Mouse (Mus musculus) brown adipose tissue, adult 24 weeks (tissue): ENCODE measurements around the gene Zdhhc8. TPM values are rescaled to one million over a fixed set of nuclear protein-coding genes. Genes with fewer than 3 reads are reported as not detected.

Experiments
- H3K27ac ChIP-seq: fragments of 200-500 bp; replicated peaks from 2 replicates; pipeline ENCODE4 v1.5.1; 2012; ENCODE audit warnings: low read depth, mild to moderate bottlenecking, low read length
- H3K4me1 ChIP-seq: fragments of 200-500 bp; 2 replicates; pipeline ENCODE4 v1.6.1; 2012; ENCODE audit warnings: low read length, mixed read lengths; ENCODE audit not compliant: control insufficient read depth, insufficient read depth, insufficient read length
- H3K4me3 ChIP-seq: fragments of 200-500 bp; 2 replicates; pipeline ENCODE4 v1.5.1; 2012; ENCODE audit warnings: low read depth, mild to moderate bottlenecking, low read length, moderate library complexity; ENCODE audit not compliant: insufficient read depth
- polyA plus RNA-seq: library from polyadenylated mRNA; stranded (reverse); fragments of >200 nt; gene quantifications from 2 replicates; pipeline ENCODE4 v1.2.4, GENCODE M21; 2012; ENCODE audit not compliant: missing spikeins, insufficient read depth, insufficient read length

Zdhhc8 gene
- 4.9 and 5.1 TPM in 2 replicates for polyA plus RNA-seq

DNA sequence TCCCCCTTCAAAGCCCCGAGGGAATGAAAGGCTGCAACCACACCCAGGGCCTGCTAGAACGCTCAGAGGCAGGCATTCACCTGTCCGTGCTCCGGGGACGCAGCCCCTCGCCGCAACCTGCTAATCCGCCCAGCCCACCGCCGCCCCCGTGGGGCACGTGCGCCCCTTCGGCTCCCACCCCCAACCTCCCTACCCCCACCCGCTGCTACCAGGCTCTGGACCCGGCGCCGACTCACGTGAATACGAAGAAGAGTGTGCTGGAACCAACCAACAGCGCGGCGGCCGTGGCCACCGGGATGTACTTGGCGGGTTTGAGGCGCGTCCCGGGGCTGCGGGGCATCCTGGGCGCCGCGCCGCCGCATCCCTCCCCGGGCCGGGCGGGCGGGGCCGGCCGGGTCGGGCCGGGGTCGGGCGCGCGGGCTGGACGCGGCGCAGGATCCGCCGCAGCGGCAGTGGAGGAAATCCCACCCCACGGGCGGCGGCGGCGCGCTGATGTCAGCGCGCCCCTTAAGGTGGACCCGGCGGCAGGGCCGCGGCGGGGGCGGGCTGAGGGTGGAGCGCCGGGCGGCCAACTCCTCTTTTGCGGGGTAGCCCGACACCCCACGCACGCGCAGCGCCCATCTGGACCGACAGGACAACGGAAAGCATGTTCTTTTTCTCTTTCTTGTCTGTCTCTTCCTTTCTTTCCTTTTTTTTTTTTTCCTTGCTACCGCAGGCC lies at the start of gene Zdhhc8:
Zdhhc8 (minus strand) TSS at position 466 of the 718 bp plus-strand sequence.
- peak within 1 kb of the TSS; percentile 78 for H3K27ac ChIP-seq
- peaks cover 24% of the 10 kb centered on the region for H3K4me1 ChIP-seq
- peak within 1 kb of the TSS; percentile 78 for H3K4me3 ChIP-seq

DNA sequence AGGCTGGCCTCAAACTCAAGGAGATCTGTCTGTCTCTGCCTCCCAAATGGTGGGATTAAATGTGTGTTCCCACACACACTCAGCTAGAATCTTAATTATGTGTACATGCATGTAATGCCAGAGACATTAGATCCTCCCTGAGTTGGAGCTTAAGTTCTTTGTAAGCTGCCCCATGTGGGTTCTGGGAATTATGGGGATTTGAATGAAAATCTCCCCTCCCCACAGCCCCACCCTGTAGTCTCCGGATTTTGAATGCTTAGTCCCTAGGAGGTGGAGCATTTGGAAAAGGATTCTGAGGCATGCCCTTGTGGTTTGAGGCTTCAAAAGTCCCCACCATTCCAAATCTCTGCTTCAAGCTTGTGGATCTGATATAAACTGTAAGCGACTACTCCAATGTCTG lies 40.2 kb upstream of the Zdhhc8 start:
- Histone ChIP-seq H3K4me1 (no peaks in the 10 kb centered on the region), H3K4me3 (no peak overlapping the region), H3K27ac (no peak overlapping the region)

DNA sequence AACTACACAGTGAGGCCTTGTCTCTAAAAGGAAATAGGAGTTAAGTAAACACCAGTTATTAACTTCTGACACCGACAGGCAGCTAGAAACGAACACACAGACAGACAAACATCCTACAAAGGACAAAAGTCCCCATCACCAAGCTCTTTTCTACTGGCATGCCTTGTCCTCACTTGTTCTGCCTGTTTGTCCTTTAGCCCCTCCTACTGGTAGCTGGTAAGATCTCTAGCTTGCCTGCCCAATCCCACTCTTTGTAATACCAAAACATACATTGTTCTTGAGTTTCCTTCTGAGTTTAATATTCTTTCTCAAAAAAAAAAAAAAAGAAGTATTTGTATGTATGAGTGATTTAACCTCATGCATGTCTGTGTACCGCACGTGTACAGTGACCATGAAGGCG lies 33.2 kb upstream of the Zdhhc8 start:
- H3K4me1 ChIP-seq: no peaks in the 10 kb centered on the region
- H3K4me3 ChIP-seq: no peak overlapping the region
- no peak overlapping the region for H3K27ac ChIP-seq

DNA sequence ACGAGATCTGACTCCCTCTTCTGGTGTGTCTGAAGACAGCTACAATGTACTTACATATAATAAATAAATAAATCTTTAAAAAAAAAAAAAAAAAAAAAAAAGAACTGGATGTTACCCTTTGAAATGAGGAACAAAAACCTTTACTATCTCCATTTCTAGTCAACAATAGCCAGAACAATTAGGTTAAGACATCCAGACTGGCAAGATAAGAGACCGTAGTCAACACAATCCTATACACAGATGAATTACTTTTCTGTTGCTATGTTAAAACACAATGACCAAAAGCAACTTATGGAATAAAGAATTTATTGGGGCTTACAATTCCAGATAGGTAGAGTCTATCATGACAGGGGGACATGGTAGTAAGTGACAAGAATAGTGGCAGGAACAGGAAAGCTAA lies 30.1 kb upstream of the Zdhhc8 start:
- H3K4me1 ChIP-seq: no peaks in the 10 kb centered on the region
- no peak overlapping the region for H3K27ac ChIP-seq
- H3K4me3 ChIP-seq: no peak overlapping the region

DNA sequence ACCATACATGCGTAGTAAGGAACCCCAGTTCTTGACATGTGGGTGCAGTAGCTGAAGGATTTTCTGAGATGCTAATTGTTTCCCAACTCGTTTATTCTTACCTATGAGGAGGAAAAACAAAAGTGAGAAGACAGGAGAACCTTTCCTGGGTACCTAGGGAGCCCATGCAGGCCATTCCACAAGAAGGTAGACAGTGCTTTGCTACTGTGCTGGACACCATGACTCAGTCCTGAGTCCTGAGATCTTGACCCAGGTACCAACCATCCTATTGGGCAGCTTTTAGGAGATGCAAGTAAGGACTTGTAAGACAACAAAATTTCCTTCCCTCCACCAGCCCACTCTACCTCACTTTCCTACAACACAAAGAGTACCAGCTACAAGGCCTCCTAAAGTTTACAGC lies 23.3 kb upstream of the Zdhhc8 start, which contains the start of gene Gm49776:
Gm49776 (minus strand) TSS at position 101 of the 400 bp plus-strand sequence.
- no peaks in the 10 kb centered on the region for H3K4me1 ChIP-seq

GRCm38 (mm10) chr16:18253866-18254265 lies 18.9 kb upstream of the Zdhhc8 start:
- H3K4me1 ChIP-seq: peaks cover 5% of the 10 kb centered on the region
- no peak overlapping the region for H3K27ac ChIP-seq
- H3K4me3 ChIP-seq: no peak overlapping the region

More for the DNA sequence above, 23.3 kb upstream of the Zdhhc8 start, which contains the start of gene Gm49776:
- Histone ChIP-seq H3K27ac (no peak within 1 kb of the TSS), H3K4me3 (no peak within 1 kb of the TSS)

GRCm38 (mm10) chr16:18252736-18253135 lies 17.8 kb upstream of the Zdhhc8 start:
- Histone ChIP-seq H3K27ac (no peak overlapping the region), H3K4me3 (no peak overlapping the region), H3K4me1 (peaks cover 5% of the 10 kb centered on the region)

DNA sequence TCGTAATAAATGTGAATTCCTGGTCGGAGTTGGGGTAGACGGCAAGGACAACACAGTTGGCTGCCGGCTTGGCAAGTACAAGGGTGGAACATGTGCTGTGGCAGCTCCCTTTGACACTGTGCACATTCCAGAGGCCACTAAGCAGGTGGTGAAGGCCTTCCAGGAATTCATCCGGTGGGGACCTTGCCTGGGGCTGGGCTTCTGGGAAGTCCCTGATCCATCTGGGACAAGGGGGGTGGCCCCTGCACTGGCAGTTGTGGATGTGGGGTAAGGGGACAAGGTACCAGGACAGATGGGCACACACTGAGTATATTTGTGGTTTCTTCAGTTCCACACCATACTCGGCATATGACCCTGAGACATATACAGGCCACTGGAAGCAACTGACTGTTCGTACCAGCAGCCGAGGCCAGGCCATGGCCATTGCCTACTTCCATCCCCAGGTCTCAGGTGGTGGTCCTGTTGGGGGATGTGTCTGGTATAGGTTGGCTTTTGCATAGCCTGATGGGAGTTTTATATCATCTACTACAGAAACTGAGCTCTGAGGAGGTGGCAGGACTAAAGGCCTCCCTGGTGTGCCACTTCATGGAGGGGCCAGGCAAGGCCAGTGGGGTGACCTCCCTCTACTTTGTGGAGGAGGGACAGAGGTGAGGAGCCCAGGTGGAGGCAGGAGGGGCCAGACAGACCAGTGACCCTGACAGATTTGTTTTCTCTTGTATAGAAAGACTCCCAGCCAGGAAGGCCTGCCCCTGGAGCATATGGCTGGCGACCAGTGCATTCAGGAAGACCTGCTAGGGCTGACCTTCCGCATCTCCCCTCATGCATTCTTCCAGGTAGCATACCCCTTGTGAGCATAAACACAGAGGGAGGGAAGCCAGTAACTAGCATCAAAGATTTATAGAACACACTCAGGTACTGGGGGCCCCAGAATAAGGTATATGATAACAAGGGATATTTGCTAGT lies 16.2 kb upstream of the Zdhhc8 start:
- H3K4me1 ChIP-seq: peaks cover 7% of the 10 kb centered on the region
- H3K27ac ChIP-seq: no peak overlapping the region
- H3K4me3 ChIP-seq: no peak overlapping the region

DNA sequence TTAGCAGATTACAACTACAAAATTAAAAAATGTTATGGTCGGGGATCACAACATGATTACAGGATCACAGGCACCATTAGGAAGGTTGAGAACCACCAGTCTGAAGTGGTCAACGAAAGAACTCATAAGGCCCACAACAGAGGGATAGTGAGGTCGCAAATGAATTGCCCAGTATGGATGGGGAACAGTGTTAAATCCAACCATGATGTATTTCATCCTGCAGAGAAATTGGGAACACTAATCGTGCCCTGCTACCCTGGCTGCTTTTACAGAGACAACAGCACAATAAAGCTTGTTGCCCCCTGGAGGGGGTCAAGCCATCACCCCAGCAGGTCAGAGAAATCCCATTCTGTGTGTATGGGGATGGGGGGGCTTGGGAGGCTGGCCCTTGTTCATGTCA lies 15.3 kb upstream of the Zdhhc8 start:
- H3K27ac ChIP-seq: no peak overlapping the region
- no peak overlapping the region for H3K4me3 ChIP-seq
- H3K4me1 ChIP-seq: peaks cover 7% of the 10 kb centered on the region

GRCm38 (mm10) chr16:18249364-18249967 lies 14.5 kb upstream of the Zdhhc8 start:
- Histone ChIP-seq H3K4me3 (peak overlapping the region; percentile 98), H3K4me1 (peaks cover 7% of the 10 kb centered on the region), H3K27ac (peak overlapping the region; percentile 93)

DNA sequence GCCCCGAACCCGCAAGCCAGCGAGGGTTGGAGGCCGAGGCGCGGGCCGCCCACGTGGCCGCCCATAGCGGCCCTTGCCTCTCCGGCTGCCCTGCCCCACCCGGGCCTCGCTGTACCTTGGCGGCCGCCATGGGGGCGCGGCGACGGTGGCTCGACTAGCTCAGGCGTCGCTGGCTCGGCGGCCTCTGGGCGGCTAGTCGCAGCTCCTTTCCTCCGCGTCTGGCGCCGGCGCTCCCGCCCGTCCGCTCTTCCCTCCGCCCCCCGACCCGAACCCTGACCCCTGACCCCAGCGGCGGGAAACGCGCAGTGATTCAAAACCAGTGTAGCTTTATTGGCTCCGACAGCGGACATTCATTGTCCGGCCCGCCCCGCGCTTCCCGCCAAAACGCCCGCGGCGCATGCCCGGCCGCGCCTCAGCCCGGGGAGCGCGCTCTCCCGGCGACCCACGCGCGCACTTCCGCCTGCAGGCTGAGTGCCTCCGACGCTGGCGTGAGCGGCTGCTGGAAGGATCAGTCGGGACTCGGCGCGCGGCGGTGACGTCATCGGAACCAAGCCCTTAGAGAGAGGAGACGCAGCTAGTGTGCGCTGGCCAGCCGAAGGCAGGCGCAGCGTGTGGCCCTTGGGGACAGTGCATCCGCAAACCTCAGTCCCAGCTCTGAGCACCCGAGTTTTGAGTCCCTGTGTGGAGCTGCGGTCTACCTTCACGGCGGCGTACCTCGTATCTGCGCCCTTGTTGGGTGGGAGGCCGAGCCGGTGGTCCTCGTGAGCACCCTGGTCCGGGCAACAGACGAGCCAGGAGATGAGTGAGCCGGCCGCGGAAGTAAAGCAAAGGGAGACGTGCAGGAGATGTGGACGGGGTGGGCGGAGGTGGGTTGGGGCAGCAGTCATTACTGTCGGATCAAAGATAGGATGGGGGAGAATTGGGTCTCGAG lies 13.8 kb upstream of the Zdhhc8 start, which contains the start of the genes Trmt2a and Ranbp1:
Trmt2a (plus strand) TSS at position 247 of the 931 bp plus-strand sequence.
Ranbp1 (minus strand) TSS at position 300 of the 931 bp plus-strand sequence.
- Histone ChIP-seq H3K4me1 (peaks cover 7% of the 10 kb centered on the region), H3K27ac (peak within 1 kb of the TSS; percentile 93)

GRCm38 (mm10) chr16:18247521-18248399 lies 12.8 kb upstream of the Zdhhc8 start:
- H3K4me3 ChIP-seq: peak overlapping the region; percentile 82

More for the DNA sequence above, 13.8 kb upstream of the Zdhhc8 start, which contains the start of the genes Trmt2a and Ranbp1:
- H3K4me3 ChIP-seq: peak within 1 kb of the TSS; percentile 98

GRCm38 (mm10) chr16:18241581-18241980 lies 6.6 kb upstream of the Zdhhc8 start:
- no peak overlapping the region for H3K27ac ChIP-seq
- H3K4me3 ChIP-seq: no peak overlapping the region
- no peaks in the 10 kb centered on the region for H3K4me1 ChIP-seq

More at GRCm38 (mm10) chr16:18247521-18248399, 12.8 kb upstream of the Zdhhc8 start:
- H3K4me1 ChIP-seq: peaks cover 7% of the 10 kb centered on the region
- peak overlapping the region; percentile 16; the same call in 1 of the 2 replicates for H3K27ac ChIP-seq
